Mouse (Mus musculus) kidney, adult 9 months (tissue): ENCODE data around the gene Pwp2.
"Not testable (repeated sequence)": the region's sequence is repeated elsewhere in the genome, so short reads cannot be mapped to it uniquely, and the experiment has no call there.

Source experiments
- DNase-seq: peaks from one replicate; pipeline ENCODE4 v3.0.0; 2022

Pwp2 gene

GRCm38 (mm10) chr10:78184531-78185380 lies at the start of gene Pwp2:
Gene Pwp2, minus strand, starts transcription at chr10:78185149.
- peak; percentile 93 for DNase-seq

- peak; percentile 80 for DNase-seq
Measured at GRCm38 (mm10) chr10:78233756-78234155, 48.8 kb upstream of the Pwp2 start.

- DNase-seq = peak; percentile 63
Measured at GRCm38 (mm10) chr10:78233161-78233560, 48.2 kb upstream of the Pwp2 start.

DNA sequence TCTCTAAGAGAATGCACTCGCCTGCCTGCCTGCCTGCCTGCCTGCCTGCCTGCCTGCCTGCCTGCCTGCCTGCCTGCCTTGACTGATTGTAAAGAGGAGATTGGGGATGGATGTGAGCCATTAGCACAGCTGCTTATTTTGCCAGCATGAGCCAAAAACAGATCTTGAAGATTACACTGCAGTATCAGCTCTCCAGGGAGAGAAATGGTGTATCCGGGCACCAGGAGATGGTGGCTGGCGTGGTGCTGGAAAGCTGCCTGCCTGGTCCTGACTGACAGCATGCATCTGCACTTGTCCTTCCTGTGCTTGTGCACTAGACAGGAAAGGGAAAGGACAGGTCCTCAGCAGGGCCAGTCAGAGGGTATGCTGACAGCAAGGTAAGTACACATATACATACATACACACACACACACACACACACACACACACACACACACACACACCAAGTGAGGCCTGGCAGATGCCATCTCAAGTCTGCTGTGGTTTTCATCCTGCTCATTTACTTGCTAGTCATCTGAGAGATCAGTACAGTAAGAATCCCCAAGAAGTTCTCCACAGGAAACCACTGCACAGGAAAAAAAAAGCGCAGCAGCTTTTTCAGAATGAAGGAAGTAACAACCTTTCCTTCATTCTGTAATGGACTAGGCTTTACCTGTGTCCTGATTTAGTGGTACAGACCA lies 47.5 kb upstream of the Pwp2 start:
- no peak for DNase-seq

DNA sequence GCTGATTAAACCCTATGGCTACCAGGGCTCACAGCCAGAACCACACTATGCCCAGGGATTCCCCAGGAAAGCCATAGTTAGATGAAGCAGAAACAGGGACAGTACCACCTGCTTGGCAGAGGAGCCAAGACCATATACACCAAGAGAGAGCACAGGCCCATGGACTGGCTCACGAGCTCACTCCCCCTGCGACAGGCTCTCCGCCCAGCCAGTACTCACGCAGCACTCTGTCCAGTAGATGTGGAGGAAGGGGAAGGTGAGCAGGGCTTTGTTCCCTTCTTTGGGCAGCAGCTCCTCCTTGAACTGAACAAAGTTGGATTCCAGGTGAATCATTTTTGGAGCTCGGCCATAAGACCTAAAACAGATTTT lies 43.6 kb upstream of the Pwp2 start:
- DNase-seq = no peak

DNA sequence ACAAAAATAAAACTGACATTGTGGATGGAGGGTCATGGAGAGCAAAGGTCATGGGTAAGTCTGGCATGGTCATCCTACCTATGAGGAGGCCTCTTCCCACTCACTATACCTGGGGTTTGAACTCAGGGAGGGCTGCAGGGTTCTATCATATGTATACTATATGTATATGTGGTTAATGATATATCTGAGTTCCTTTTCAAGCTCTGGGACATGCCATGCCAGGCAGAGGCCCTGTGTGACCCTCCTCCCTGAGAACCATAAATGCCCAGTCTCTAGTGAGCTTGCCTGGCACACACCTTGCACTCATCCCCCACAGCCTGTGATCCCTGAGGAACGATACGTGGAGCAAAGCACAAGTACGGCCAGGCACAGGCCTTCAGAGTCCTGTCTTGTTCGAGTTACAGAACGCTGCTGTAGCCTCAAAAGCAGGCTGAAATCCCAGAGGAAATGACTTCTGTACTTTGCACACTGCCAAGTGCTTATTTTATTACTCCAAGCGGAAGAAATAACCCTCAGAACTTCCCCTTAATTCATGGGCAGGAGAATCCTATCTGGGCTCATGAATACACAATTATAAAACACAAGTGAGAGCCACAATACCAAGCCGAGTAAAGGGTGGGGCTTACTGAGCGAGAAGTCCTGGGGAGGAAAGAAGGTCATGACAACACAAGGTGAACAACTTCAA lies 43.1 kb upstream of the Pwp2 start:
- peak; percentile 36 for DNase-seq

- DNase-seq = no peak
Measured at GRCm38 (mm10) chr10:78224136-78224535, 39.2 kb upstream of the Pwp2 start.

DNA sequence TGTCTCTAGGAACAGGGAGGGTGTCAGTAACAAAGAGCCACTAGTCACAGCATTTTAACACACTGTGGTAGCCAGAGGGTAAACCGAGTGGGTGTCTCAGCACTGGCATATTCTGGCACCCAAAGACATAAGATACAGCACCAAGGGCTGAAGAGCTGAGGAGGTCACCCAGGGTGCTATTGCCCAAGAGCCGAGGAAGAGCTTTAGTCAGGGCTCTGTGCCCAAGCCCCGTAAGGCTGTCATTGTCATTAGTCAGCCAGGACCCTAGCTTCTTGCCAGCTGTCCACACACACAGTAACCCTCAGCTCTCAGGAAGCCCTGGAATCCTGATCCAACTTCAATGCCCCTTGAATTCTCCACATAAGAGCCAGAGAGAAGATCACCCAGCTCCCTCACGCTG lies 38.0 kb upstream of the Pwp2 start:
- no peak for DNase-seq

- no peak for DNase-seq
Measured at GRCm38 (mm10) chr10:78221315-78221714, 36.4 kb upstream of the Pwp2 start.

GRCm38 (mm10) chr10:78219528-78219927 lies 34.6 kb upstream of the Pwp2 start:
- no peak for DNase-seq

- DNase-seq = no peak
Measured at GRCm38 (mm10) chr10:78218576-78218975, 33.6 kb upstream of the Pwp2 start.

GRCm38 (mm10) chr10:78216376-78217083 lies 31.6 kb upstream of the Pwp2 start:
- DNase-seq = no peak

DNA sequence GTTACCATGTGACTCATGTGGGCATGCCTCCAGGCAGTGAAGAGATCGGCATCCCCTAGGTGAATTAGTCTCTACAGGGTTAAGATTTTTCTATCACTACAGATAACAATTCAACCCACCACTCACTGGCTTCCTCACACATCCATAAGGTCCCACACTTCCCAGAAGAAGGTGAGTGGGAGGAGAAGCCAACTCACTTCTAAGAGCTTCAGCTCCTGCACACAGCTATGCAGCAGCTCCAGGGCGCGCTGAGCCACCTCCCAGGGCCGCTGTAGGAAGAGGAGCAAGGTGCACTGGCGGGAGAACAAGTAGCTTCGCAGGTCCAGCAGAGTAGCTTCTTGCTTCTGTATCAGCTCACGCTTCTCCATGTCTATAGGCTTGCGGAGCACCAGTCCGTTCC lies 29.4 kb upstream of the Pwp2 start:
- DNase-seq = no peak

DNA sequence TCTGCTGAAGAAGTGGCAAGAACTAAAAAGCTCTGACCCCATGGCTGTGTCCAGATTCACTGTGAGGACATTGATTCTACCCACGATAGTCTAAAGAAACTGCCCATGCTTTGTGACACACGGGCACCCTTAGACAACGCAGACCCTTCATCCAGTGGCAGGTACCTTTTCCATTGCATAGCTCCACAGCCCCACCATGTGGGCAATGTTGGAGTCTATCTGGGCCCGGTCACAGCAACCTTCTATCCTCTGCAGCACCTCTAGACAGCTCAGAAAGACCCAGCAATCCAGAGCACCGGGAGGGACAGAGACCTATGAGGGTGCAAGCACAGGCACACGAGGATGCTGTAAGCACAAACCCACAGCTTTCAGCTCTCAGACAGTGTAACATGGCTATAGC lies 26.4 kb upstream of the Pwp2 start:
- no peak for DNase-seq

- no peak for DNase-seq
Measured at GRCm38 (mm10) chr10:78201182-78201581, 16.2 kb upstream of the Pwp2 start.

GRCm38 (mm10) chr10:78192933-78193332 lies 8.0 kb upstream of the Pwp2 start:
- DNase-seq = no peak

- DNase-seq = not testable (repeated sequence)
Measured at GRCm38 (mm10) chr10:78186076-78186475, 1.1 kb upstream of the Pwp2 start.

- no peak for DNase-seq
Measured at GRCm38 (mm10) chr10:78185381-78185725, 404 bp upstream of the Pwp2 start.

DNA sequence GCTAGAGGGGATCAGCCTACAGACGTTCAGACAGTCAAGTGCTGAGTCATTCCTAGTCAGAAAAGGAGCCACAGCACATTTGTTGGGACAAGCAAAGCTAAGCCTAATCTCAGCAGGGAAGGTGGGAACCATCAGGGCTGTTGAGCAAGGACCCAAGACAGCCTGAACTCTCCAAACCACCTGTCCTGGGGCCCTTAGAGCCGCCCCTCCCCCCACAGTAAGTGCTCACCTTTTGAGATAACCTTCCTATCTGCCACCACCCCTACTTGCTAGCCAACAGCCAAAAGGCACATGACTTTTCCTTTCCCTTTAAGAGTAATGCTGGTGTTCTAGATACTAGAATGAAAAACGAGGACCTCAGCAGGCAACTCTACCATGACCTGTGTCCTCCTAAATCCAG lies 1.4 kb downstream of the Pwp2 start:
- DNase-seq = no peak

- no peak for DNase-seq
Measured at GRCm38 (mm10) chr10:78182321-78182720, 2.6 kb downstream of the Pwp2 start.

GRCm38 (mm10) chr10:78174474-78174873 lies 10.5 kb downstream of the Pwp2 start:
- DNase-seq = no peak

DNA sequence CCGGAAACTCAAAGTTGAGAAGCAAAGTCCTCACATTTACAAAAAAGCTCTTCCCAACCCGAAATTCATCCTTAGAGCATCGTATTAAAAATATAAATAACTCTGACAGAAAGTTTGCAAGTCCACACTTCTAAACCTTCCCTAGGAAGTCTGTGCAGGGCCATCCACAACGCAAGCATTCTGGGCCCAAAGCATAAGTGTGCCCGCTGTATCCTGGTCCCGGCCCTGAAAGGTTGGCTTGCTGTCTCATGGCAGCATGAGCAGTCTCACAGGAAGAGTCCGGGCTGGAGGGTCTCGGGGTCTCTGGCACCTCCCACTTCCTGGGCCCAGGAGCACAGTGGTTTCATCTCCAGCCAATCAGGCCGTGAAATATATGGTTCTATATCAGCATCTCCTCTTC lies 13.4 kb downstream of the Pwp2 start:
- DNase-seq = no peak

- DNase-seq = no peak
Measured at GRCm38 (mm10) chr10:78171057-78171456, 13.9 kb downstream of the Pwp2 start.
